Mouse (Mus musculus) neural tube, embryonic 14.5 days (tissue): ENCODE data around the gene Tmem120b. TPM values are rescaled to one million over a fixed set of nuclear protein-coding genes. Genes with fewer than 3 reads are reported as not detected.

Experiments used
- ATAC-seq: fragments of 200-750 bp; cut with Nextera tagmentation; 2 replicates; pipeline ENCODE4 v1.8.0; 2017; ENCODE audit warnings: low read depth, mild to moderate bottlenecking, moderate TSS enrichment, moderate library complexity
- H3K27ac ChIP-seq: fragments of 300-500 bp; sonication (generic); 2 replicates; pipeline ENCODE4 v1.5.1; 2014; ENCODE audit warnings: low read depth, mild to moderate bottlenecking, control low read depth, low read length, moderate library complexity, mixed read lengths
- H3K27me3 ChIP-seq: fragments of 300-500 bp; sonication (generic); 2 replicates; pipeline ENCODE4 v1.6.1; 2014; ENCODE audit warnings: low read length; ENCODE audit not compliant: control insufficient read depth, insufficient read depth
- H3K36me3 ChIP-seq: fragments of 300-500 bp; sonication (generic); 2 replicates; pipeline ENCODE4 v1.6.1; 2014; ENCODE audit warnings: low read length, mixed read lengths; ENCODE audit not compliant: control insufficient read depth, insufficient read depth
- H3K4me1 ChIP-seq: fragments of 300-500 bp; sonication (generic); 2 replicates; pipeline ENCODE4 v1.6.1; 2014; ENCODE audit warnings: low read length; ENCODE audit not compliant: control insufficient read depth, insufficient read depth
- H3K4me2 ChIP-seq: fragments of 300-500 bp; sonication (generic); 2 replicates; pipeline ENCODE4 v1.6.1; 2014; ENCODE audit warnings: mild to moderate bottlenecking, low read depth, low read length, control low read depth
- H3K4me3 ChIP-seq: fragments of 300-500 bp; sonication (generic); 2 replicates; pipeline ENCODE4 v1.5.1; 2014; ENCODE audit warnings: low read depth, low read length, control low read depth, mixed read lengths
- H3K9ac ChIP-seq: fragments of 300-500 bp; sonication (generic); replicated peaks from 2 replicates; pipeline ENCODE4 v1.6.1; 2014; ENCODE audit warnings: low read depth, mild to moderate bottlenecking, control low read depth, low read length, mixed read lengths
- H3K9me3 ChIP-seq: fragments of 300-500 bp; sonication (generic); 2 replicates; pipeline ENCODE4 v1.6.1; 2016; ENCODE audit warnings: low read length; ENCODE audit not compliant: control insufficient read depth
- WGBS: fragments of 180-500 bp; shearing (Covaris S2); extraction: QIAGEN DNeasy Blood & Tissue Kit; methylation state at CpG from one replicate; pipeline ENCODE4 v1.1.7; 2014; 5-methylcytosine and 5-hydroxymethylcytosine counted together
- polyA plus RNA-seq: library from polyadenylated mRNA; unstranded; fragments of >200 nt; fragmentation: Nextera tagmentation; extraction: Ambion mirVana; gene quantifications from 2 replicates; pipeline ENCODE4 v1.2.1, GENCODE M21; 2014

Tmem120b gene
- polyA plus RNA-seq, 1 experiment from 2014 or later: 15.6 TPM

- Histone ChIP-seq H3K9ac (no peak overlapping the region), H3K4me3 (no peak overlapping the region), H3K27me3 (no peaks in the 10 kb centered on the region), H3K9me3 (no peaks in the 10 kb centered on the region), H3K4me1 (peaks cover 3% of the 10 kb centered on the region; the same call in 1 of the 2 replicates), H3K27ac (no peak overlapping the region), H3K4me2 (no peak overlapping the region), H3K36me3 (peaks cover 37% of the 10 kb centered on the region)
- no peak for ATAC-seq
- WGBS: 94% methylated on average over 10 of the region's 10 CpGs
Measured at GRCm38 (mm10) chr5:123166437-123166836, 98.2 kb downstream of the Tmem120b start.

Other genes starting within 250 kb of the Tmem120b start
- 488 and 511 TPM in 2 replicates for gene Anapc5, start 247.1 kb upstream of the Tmem120b start, polyA plus RNA-seq
- 51.3 and 53.0 TPM in 2 replicates for gene Rnf34, start 218.4 kb upstream of the Tmem120b start, polyA plus RNA-seq
- 82.7 and 92.6 TPM in 2 replicates for gene Kdm2b, start 78.6 kb upstream of the Tmem120b start, polyA plus RNA-seq
- 13.0 and 17.3 TPM in 2 replicates for gene Orai1, start 53.3 kb upstream of the Tmem120b start, polyA plus RNA-seq
- 0.37 and 0.43 TPM in 2 replicates for gene Morn3, start 21.4 kb upstream of the Tmem120b start, polyA plus RNA-seq
- gene Rhof, start 64.3 kb downstream of the Tmem120b start, polyA plus RNA-seq: 8.9 and 13.1 TPM in 2 replicates
- 13.0 and 15.9 TPM in 2 replicates for gene Setd1b, start 73.8 kb downstream of the Tmem120b start, polyA plus RNA-seq
- gene Psmd9, start 101.0 kb downstream of the Tmem120b start, polyA plus RNA-seq: 63.9 and 78.7 TPM in 2 replicates
- gene Hpd, start 114.3 kb downstream of the Tmem120b start, polyA plus RNA-seq: not detected in 2 replicates
- gene Wdr66, start 183.7 kb downstream of the Tmem120b start, polyA plus RNA-seq: 1.1 and 1.4 TPM in 2 replicates